Mouse (Mus musculus) brain, adult 2 months (tissue): ENCODE results near the gene Pld5.
A peak's percentile ranks its signal among the peaks of the same experiment; 100 is the strongest.

ENCODE experiments used
- DNase-seq: peaks from one replicate; pipeline ENCODE4 v3.0.0; 2011; ENCODE audit warnings: low read depth, low spot score

Pld5 gene

DNA sequence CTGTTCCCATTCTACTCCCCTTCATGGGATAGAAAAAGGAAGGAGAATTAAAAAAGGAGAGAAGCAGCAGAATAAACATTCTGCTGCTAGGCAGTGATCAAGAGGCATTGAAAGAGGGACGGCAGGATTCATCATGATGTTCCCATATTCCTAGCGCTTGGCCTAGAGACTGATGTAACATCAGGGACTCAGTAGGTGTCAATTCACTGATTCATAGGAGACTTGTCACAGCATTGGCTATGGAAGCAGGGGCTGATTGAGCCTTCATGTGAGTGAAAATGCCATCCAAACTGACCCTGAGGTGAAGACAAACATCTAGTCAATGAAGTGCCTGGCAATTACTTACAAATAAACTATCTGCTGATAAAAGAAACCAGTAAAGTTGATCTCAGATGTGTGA, 324.3 kb downstream of the Pld5 start:
- peak; percentile 61 for DNase-seq

DNA sequence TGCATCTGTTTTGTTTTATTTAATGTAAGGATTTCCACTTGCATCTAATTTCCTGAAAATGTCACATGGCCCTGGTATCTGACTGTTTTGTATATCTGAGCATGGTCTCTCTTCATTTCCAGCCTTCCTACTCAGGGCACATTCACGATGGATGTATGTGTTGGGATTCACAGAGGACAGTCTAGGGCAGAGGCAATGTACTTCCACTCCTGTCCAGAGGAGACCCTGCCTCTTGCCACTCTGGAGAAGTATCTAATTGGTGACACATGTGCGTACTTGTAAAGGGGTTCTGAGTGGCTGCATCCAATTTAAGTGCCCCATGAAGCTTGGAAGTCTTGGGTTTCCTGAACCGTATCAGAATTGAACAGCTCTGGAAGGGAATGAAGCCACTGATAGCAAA, 324.7 kb downstream of the Pld5 start:
- no peak for DNase-seq

DNA sequence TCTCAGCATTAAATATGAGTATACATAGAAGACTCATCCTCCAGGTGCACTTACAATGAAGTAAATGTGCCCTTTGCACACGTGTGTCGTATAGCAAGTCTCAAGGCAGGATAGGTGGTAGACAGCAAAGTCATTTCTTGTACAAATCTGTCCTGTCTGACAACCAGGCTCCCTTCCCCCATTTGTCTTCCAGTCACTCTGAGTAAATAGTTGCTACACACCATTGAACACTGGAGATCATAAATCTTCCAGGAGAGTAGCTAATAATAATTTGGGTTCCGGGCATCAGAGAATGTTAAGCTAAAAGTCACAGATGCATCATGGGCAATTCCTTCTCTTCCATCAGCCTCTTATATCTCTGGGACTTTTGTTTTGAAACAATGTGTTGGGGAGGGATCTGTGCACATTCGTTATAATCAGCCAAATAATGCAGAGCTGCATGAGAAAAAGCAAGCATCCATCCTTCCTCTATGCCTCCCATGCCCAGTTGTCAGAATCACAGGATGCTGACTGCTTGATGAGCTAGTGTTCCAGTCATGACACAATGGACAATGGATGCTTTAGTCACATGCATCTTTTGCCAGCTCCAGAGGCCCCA, 328.3 kb downstream of the Pld5 start:
- DNase-seq, result peak; percentile 48

DNA sequence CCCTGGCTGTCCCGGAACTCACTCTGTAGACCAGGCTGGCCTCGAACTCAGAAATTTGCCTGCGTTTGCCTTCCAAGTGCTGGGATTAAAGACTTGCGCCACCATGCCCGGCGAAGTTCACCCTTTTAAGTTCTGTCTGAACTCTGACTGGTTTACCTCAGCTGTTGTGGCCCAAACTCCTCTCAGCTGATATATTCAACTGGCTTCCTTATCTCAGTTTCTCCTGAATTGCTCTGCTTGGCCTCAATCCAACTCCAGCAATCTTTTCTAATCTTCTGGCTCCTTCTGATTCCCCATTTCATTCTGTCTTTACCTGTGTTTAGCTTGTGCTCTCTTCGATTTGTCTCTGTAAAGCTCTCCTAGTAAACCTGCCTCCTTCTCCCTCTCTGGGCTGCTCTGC, 331.9 kb downstream of the Pld5 start:
- no peak for DNase-seq

DNA sequence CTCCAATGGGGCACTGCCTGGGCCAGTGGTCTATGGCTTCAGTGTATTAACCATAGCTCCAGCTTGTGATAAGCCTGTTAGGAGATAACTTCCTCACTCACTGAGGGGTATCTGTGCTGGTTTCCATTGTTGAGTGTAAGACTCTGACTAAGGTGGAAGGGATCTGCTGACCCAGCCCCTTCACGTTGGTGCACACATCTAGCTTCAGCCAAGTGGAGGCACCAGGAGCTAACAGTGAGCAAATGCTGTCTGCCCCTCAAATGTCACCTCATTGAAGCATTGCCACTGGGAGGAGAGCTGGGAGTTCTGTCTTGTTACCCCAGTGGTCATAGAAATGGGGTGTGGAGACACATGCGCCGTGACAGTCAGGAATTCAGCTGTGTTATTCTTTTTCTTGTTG, 336.4 kb downstream of the Pld5 start:
- no peak for DNase-seq

DNA sequence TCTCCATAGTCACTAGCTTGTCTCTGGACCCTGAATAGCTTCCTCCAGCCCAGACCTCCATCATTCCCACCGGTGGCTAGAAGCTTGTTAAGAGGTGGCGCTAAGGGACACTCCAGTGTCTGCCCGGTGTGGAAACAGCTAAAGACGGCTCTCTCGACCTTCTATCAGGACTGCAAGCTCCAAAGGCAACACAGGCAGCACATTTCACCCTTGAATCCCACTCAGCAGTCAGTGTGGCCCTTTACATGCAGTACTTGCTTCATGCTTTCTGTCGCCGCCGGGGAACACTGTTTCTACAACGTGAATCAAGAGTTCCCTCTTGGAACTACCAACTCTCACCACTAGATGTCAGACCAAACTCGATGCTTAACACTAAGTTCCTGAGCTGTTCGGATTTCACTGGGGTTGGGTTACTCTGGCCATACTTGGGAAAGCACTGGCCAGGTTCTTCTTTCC, 338.8 kb downstream of the Pld5 start:
- peak; percentile 95 for DNase-seq

DNA sequence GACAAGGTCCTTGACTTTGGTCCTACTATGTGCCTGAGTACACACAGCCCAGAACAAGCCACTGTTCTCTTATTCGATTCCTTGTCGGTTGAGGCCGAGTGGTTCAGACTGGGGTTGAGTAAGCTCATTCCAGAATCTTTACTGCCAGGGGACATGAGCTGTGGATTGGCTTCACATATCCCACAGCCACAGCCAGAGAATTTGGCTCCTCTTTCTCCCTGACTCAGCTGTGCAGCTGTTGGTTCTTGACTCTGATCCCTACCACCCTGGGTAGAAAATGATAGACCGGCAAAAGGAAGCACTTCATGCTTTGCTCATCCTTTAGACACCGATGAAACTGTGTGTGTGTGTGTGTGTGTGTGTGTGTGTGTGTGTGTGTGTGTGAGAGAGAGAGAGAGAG, 343.7 kb downstream of the Pld5 start:
- DNase-seq, result peak; percentile 31

DNA sequence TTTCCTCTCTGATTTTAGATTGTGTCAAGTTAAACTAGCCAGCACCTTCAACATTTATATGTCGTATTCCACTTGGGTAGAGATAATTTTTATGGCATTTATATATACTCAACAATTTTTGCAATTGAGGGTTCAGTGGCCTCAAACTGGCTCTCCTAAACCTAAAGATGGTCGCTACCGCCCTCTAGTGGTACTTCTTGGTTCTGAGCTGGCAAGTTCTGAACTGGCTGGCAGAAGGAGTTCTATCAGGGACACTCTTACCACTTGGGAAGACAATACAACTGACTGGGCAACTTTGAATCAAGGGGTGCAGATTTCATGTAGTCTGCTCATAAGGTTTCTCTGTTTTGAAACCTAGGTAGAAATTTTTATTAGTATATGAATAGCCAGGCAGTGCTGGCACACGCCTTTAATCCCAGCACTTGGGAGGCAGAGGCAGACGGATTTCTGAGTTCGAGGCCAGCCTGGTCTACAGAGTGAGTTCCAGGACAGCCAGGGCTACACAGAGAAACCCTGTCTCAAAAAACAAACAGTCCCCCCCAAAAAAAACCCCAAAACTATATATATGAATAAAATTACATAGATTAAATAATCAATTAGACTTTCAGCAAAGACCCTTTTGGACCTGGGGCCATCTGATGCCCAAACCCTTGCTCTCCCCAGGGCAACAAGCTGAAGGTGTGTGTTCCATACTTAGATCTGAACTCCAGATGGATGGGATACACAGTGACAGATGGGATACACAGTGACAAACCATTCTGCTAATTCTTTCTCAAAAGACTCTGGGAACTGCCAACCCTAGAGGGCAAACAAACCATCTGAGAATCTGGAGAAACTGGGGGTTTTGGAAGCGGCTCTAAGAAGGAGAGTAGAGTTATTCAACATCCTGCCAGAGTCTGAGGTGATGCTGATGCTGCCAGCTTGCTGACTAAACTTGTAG, 351.0 kb downstream of the Pld5 start:
- DNase-seq, result peak; percentile 88

DNA sequence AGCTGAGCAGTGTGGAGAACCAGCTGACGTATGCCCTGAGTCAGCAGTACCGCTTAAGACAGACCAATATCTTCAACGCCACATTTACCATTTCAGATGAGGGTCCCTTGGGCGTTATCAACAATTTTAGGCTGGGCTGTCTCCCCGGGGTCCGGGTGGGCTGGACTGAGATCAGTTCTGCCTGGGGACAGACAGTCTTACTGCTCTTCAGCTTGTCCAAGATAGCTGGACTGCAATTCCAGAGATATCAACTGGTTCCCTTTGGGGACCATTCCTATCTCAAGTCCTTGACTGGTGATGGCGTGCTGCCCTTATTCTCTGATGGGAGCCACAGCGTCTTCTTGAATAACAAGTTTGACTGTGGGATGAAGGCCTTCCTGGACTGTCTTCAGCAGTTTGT, 354.0 kb downstream of the Pld5 start:
- no peak for DNase-seq

DNA sequence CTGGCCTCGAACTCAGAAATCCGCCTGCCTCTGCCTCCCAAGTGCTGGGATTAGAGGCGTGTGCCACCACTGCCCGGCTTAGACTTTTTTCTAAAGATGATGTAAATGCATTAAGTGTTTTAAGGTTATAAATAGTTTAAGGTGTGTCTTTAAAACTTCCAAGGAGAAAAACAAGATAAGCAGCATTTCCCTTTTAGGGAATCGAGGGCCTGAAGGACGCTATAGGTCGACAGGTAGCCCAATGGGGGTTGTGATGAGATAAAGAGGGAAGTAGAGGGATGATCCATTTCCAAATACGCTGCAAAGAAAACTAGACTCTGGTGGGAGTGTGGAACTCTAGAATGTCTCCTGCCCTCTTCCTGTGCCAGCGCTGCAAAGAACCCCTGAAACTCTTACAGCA, 355.1 kb downstream of the Pld5 start, which contains the start of gene Gm38100:
Gene Gm38100, plus strand, starts transcription at position 301 of the 400 bp plus-strand sequence.
- no peak for DNase-seq

DNA sequence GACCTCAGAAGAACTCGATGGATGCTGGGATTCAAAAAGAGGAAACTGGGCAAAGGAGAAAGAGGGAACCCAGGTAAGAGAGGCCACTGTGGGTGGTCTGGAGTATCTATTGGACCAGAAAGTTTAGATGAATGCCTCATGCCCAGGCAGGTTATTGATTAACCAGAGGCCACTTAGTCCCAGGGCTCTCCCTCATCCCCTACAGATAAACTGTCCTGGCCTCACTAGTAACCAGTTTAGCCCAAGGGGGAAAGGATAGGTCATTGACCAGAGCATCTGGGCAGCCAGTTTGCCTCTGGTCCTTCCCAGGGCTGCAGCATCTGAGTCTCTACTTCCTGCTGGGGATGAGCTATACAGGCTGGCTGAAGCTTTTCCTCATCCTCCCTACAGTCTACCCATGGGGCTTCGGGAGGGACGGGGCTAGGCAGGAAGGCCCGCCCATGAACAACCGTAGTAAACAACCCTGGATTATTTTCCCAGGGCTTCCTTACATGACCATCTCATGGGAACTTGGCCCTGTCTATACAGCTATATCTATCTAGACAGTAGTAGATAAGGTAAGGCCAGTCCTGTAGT, 361.3 kb downstream of the Pld5 start:
- DNase-seq, result no peak
